Mouse (Mus musculus) lung, embryonic 16.5 days (tissue): ENCODE data around the gene Ptpn7. TPM values are rescaled to one million over a fixed set of nuclear protein-coding genes. Genes with fewer than 3 reads are reported as not detected.

ENCODE experiments used
- ATAC-seq: fragments of 200-750 bp; cut with Nextera tagmentation; 2 replicates; pipeline ENCODE4 v1.8.0; 2017; ENCODE audit warnings: low read depth, mild to moderate bottlenecking, moderate library complexity
- H3K27ac ChIP-seq: fragments of 300-500 bp; sonication (generic); 2 replicates; pipeline ENCODE4 v1.5.1; 2014; ENCODE audit warnings: mild to moderate bottlenecking, control low read depth, low read length
- H3K27me3 ChIP-seq: fragments of 300-500 bp; sonication (generic); 2 replicates; pipeline ENCODE4 v1.6.1; 2014; ENCODE audit warnings: low read depth, low read length, mixed read lengths; ENCODE audit not compliant: control insufficient read depth, insufficient read depth
- H3K36me3 ChIP-seq: fragments of 300-500 bp; sonication (generic); 2 replicates; pipeline ENCODE4 v1.6.1; 2014; ENCODE audit warnings: low read length; ENCODE audit not compliant: control insufficient read depth, insufficient read depth
- H3K4me1 ChIP-seq: fragments of 300-500 bp; sonication (generic); replicated peaks from 2 replicates; pipeline ENCODE4 v1.6.1; 2014; ENCODE audit warnings: low read length, mixed read lengths; ENCODE audit not compliant: control insufficient read depth, insufficient read depth
- H3K4me2 ChIP-seq: fragments of 300-500 bp; sonication (generic); 2 replicates; pipeline ENCODE4 v1.6.1; 2014; ENCODE audit warnings: low read depth, low read length, control low read depth
- H3K4me3 ChIP-seq: fragments of 300-500 bp; sonication (generic); 2 replicates; pipeline ENCODE4 v1.5.1; 2014; ENCODE audit warnings: mild to moderate bottlenecking, low read length, control low read depth
- H3K9ac ChIP-seq: fragments of 300-500 bp; sonication (generic); 2 replicates; pipeline ENCODE4 v1.6.1; 2014; ENCODE audit warnings: low read length, control low read depth
- H3K9me3 ChIP-seq: fragments of 300-500 bp; sonication (generic); 2 replicates; pipeline ENCODE4 v1.6.1; 2016; ENCODE audit warnings: low read length; ENCODE audit not compliant: control insufficient read depth
- WGBS: fragments of 180-500 bp; shearing (Covaris S2); extraction: QIAGEN DNeasy Blood & Tissue Kit; methylation state at CpG from one replicate; pipeline ENCODE4 v1.1.7; 2014; 5-methylcytosine and 5-hydroxymethylcytosine counted together
- polyA plus RNA-seq: library from polyadenylated mRNA; unstranded; fragments of >200 nt; fragmentation: Nextera tagmentation; extraction: Ambion mirVana; gene quantifications from 2 replicates; pipeline ENCODE4 v1.2.1, GENCODE M21; 2015

Ptpn7 gene
- polyA plus RNA-seq, 1 experiment from 2014 or later = 4.4 TPM

DNA sequence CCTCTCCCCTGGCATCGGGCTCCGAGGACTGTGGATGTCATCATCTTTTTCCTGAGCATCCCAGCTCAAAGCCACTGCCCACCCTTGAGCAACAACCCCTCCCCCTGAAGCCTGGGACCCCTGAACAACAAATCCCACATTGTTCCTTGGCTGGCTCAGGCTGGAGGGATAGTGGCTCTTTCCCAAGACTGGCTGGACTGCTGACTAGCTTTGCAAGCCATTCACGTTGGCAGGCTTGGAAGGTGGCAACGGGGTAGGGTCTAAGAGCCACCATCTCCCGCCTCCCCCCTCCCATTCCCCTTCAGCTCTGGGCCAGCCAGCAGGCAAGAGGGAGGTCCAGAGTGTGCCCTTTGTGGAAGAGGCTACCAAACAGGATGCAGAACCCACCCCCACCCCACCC lies 26.1 kb downstream of the Ptpn7 start:
- 57% methylated on average over 5 of the region's 5 CpGs for WGBS

DNA sequence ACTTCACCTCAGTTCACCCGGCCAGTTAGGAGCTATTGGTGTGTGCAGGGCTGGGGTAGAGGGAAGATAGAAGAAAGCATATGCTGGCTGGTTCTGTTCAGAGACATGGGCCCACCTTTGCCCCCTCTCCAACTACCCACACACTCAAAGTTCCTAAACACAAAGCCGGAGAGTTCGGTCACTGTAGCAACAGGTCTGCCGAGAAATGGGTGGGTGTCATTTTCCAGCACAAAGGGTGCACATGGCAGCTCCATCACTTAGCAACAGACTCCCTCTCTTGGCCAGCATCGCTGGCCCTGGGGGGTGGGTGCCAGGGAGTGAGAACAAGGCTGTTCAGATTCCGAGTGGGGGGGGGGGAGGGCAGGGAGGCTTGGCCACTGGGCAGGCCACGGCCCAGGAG lies 26.6 kb downstream of the Ptpn7 start:
- 51% methylated on average over 7 of the region's 7 CpGs for WGBS
- H3K36me3 ChIP-seq = peaks cover 14% of the 10 kb centered on the region

More for the DNA sequence above, 26.1 kb downstream of the Ptpn7 start:
- no peak overlapping the region for H3K4me3 ChIP-seq
- no peak overlapping the region for H3K4me2 ChIP-seq
- no peak overlapping the region for H3K9ac ChIP-seq
- H3K27me3 ChIP-seq = no peaks in the 10 kb centered on the region
- no peak for ATAC-seq
- peaks cover 11% of the 10 kb centered on the region; the same call in 1 of the 2 replicates for H3K4me1 ChIP-seq
- no peaks in the 10 kb centered on the region for H3K9me3 ChIP-seq
- no peak overlapping the region for H3K27ac ChIP-seq
- peaks cover 14% of the 10 kb centered on the region for H3K36me3 ChIP-seq

DNA sequence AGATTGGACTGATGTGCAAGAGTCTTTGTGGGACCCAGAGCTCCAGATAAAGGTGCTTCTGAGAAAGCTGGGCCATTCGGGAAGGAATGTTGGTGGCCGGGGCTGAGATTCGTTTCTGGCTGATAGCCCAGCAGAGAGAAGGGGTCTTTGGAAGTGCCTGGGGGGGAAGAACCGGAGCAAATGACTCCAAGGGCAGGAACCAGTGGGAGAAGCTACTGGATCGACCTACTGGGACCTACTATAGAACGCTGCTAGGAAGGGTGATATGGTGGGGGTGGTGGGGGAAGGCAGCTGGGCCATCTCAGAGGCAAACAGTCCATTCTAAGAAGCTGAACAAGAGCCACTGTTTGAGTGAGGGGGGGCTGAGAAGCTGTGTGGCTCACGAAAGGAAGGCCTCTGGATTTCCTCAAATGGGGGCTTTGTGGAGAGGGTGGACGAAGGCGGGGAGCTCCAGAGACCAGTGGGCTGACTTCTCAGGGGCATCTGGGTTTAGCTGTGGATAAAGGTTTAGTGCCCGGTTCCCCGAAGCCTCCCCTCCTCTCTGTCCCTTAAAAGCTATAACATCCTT lies 27.1 kb downstream of the Ptpn7 start:
- WGBS = 60% methylated on average over 11 of the region's 11 CpGs
- Histone ChIP-seq H3K27me3 (no peaks in the 10 kb centered on the region), H3K9me3 (no peaks in the 10 kb centered on the region), H3K4me2 (no peak overlapping the region), H3K4me3 (no peak overlapping the region), H3K9ac (no peak overlapping the region), H3K4me1 (peaks cover 5% of the 10 kb centered on the region; the same call in 1 of the 2 replicates), H3K36me3 (peaks cover 14% of the 10 kb centered on the region), H3K27ac (no peak overlapping the region)
- no peak for ATAC-seq

More for the DNA sequence above, 26.6 kb downstream of the Ptpn7 start:
- no peaks in the 10 kb centered on the region for H3K9me3 ChIP-seq
- peaks cover 9% of the 10 kb centered on the region; the same call in 1 of the 2 replicates for H3K4me1 ChIP-seq
- no peak overlapping the region for H3K9ac ChIP-seq
- no peak overlapping the region for H3K4me3 ChIP-seq
- no peak overlapping the region for H3K4me2 ChIP-seq
- no peak overlapping the region for H3K27ac ChIP-seq
- ATAC-seq = no peak
- H3K27me3 ChIP-seq = no peaks in the 10 kb centered on the region

DNA sequence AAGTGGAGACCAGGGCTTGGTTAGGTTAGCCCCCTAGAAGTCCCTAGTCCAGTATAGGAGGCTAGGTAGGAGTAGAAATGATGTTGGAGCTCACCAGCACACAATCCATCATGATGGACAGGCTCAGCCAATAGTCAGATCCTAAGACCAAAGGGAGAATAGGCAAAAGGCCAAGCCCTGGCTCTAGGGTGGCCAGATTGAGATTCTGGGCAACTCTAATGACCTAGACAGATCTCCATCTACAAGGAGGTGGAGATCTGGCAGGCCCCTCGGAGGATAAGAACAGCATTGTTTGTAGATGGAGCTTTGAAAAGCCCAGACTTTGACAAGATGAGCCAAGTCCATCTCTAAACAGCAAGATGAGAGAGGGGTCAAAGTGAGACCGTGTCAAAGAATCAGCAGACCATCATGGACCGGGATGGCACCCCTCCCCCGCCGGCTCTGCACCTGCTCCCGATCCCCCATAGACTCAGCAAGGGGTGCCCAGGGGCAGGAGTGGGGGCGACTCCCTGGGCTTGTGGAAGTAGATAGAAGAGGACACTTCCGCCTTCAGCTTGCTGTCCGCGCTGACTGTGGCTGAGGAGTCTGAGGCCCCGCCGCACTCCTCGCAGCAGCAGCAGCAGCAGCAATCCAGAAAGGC lies 28.0 kb downstream of the Ptpn7 start:
- 82% methylated on average over 13 of the region's 13 CpGs for WGBS
- H3K27ac ChIP-seq = no peak overlapping the region
- H3K9ac ChIP-seq = no peak overlapping the region
- H3K27me3 ChIP-seq = no peaks in the 10 kb centered on the region
- H3K9me3 ChIP-seq = no peaks in the 10 kb centered on the region
- no peak overlapping the region for H3K4me2 ChIP-seq
- peaks cover 10% of the 10 kb centered on the region for H3K36me3 ChIP-seq
- no peak for ATAC-seq
- H3K4me3 ChIP-seq = no peak overlapping the region
- 0 out of 2 replicates have a peak, but pooled peaks cover 4% of the 10 kb centered on the region for H3K4me1 ChIP-seq

DNA sequence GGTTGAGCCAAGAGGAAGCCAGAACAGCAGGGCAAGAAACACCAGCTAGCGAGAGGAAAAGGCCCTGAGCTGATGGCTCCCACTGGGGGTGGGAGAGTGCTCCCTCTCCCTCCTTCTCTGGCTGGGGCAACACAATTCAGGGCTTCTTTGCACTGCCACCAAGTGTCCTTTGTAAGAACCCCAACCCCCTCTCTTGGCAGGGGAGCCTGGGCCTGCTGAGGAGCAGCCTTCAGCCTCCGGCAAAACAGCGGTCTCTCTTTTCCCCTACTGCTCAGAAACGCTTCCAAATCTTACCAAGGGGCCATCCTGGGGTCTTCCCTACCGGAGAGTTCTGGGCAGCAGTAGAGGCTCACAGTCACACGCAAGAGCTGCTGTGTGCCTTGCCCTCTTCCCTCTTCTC lies 30.2 kb downstream of the Ptpn7 start:
- Histone ChIP-seq H3K4me2 (no peak overlapping the region), H3K4me1 (0 out of 2 replicates have a peak, but pooled peaks cover 4% of the 10 kb centered on the region), H3K9me3 (no peaks in the 10 kb centered on the region), H3K36me3 (no peaks in the 10 kb centered on the region), H3K9ac (no peak overlapping the region), H3K27ac (no peak overlapping the region), H3K4me3 (no peak overlapping the region), H3K27me3 (no peaks in the 10 kb centered on the region)
- 62% methylated on average over 6 of the region's 6 CpGs for WGBS
- no peak for ATAC-seq

DNA sequence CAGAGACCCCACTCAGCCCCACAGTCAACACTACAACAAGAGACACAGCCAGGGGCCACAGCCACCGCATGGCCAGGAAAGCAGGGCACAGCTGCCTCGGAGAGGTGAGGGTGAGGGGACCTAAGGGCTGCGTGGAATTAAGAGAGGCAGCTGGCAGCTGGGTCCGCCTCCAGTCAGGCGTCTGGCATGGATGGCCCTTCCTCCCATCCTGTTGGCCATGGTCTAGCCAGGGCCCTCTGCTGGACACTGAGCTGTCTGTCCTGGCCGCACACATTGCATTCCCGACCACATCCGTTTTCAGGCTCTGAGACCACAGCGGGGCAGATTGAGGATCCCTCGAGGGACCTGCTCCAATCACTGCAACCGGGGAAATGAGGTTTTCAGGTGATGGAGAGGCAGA lies 34.9 kb downstream of the Ptpn7 start, which contains the start of gene Gpr37l1:
Gene Gpr37l1, minus strand, starts transcription at position 247 of the 400 bp plus-strand sequence.
- Histone ChIP-seq H3K9me3 (no peaks in the 10 kb centered on the region), H3K27ac (no peak within 1 kb of the TSS), H3K36me3 (no peaks in the 10 kb centered on the region), H3K4me2 (no peak within 1 kb of the TSS), H3K27me3 (no peaks in the 10 kb centered on the region), H3K9ac (no peak within 1 kb of the TSS), H3K4me1 (peaks cover 9% of the 10 kb centered on the region), H3K4me3 (no peak within 1 kb of the TSS)
- no peak for ATAC-seq
- WGBS = 66% methylated on average over 11 of the region's 11 CpGs

DNA sequence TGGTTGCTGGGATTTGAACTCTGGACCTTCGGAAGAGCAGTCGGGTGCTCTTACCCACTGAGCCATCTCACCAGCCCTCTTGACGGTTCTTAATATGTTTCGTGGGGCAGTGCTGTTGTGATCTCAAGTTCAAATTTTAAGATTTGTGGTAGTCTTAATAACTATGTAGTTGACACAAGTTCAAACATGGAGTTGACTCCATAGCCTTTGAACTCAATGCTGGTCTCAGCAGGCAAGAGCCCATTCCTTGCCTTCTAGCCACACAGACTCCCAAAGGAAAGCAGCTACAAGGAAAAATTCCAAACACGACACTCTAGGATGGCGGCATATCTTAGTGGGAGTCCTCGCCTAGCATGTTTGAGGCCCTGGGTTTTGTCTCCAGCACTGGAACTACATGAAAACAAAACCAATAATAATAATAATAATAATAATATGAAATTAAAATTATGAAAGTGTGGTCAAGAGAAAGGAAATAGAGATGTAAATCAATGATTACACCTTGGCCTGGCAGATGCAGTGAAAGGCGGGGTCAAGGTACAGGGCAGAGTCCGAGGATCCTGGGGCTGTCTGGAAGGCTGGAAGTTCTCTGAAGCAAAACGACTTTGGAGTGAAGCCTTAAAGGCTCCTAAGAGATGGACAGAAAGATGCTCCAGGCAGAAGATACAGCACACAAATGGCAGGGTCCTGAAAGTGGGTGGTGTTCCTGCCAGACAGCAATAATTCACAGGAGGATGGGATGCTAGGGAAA lies 36.1 kb downstream of the Ptpn7 start:
- Histone ChIP-seq H3K4me2 (no peak overlapping the region), H3K9ac (no peak overlapping the region), H3K27me3 (no peaks in the 10 kb centered on the region), H3K4me3 (no peak overlapping the region), H3K36me3 (no peaks in the 10 kb centered on the region), H3K27ac (no peak overlapping the region), H3K9me3 (no peaks in the 10 kb centered on the region), H3K4me1 (peaks cover 9% of the 10 kb centered on the region)
- ATAC-seq = no peak
- WGBS = 86% methylated on average over 10 of the region's 10 CpGs

DNA sequence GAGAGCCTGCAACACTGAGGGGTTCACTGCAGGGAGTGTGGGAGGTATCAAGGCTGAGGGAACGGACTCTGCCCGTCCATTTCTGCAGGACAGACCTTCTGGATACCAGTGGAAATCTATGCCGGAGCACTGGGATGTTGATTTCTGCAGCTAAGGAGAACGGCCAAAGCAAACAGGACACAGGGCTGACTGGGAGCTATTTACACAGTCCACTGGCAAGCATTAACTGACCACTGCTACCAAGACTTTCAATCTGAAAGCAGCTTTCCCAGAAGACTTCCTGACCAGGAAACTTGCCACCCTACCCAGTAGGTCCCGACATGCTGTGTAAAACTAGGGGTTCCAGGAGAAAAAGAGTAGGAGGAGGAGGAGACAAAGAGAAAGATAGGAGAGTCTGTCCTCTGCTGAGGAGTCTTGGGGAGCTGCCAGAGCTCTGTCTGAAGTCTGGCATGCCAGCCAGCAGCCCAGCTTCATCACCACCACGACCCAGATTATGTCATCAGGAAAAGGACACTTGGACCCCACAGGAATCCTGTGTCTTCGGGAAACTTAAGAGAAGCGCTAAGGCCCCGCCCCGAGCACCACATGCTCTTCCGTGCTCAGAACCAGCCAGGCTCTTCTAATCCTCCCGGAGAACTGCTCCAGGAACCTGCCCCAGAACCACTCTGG lies 37.2 kb downstream of the Ptpn7 start:
- Histone ChIP-seq H3K4me2 (peak overlapping the region; percentile 23; the same call in 1 of the 2 replicates), H3K4me3 (no peak overlapping the region), H3K36me3 (no peaks in the 10 kb centered on the region), H3K9me3 (no peaks in the 10 kb centered on the region), H3K27me3 (no peaks in the 10 kb centered on the region), H3K4me1 (peaks cover 9% of the 10 kb centered on the region), H3K9ac (peak overlapping the region; percentile 44; the same call in 1 of the 2 replicates), H3K27ac (0 out of 2 replicates have a peak overlapping the region, but pooled peaks have one; percentile 23)
- WGBS = 22% methylated on average over 12 of the region's 12 CpGs
- ATAC-seq = peak; percentile 56

DNA sequence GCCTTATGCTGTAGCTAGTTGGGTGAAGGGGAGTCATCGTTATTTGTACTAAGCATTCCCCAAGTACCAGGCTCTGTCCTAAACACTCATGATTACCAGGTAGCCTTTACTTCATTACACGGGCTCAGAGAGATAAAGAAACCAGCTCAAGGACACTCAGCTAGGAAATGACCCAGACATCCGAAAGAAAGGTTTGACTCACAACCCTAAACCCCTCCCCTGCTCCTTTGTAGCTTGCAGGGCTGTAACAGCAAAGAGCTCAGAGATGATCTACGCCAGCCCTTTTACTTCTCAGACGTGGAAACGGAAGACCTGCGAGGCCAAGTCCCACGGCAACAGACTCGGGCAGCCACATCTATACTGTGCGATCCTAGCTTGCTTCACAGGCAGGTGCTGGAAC lies 37.8 kb downstream of the Ptpn7 start:
- no peak overlapping the region for H3K4me3 ChIP-seq
- ATAC-seq = no peak
- no peaks in the 10 kb centered on the region for H3K27me3 ChIP-seq
- H3K27ac ChIP-seq = no peak overlapping the region
- peaks cover 9% of the 10 kb centered on the region for H3K4me1 ChIP-seq
- peak overlapping the region; percentile 44; the same call in 1 of the 2 replicates for H3K9ac ChIP-seq
- no peaks in the 10 kb centered on the region for H3K9me3 ChIP-seq
- H3K4me2 ChIP-seq = peak overlapping the region; percentile 23; the same call in 1 of the 2 replicates
- no peaks in the 10 kb centered on the region for H3K36me3 ChIP-seq
- 43% methylated on average over 10 of the region's 10 CpGs for WGBS
